Mouse (Mus musculus): ENCODE measurements at regions not wholly inside any gene's neighbourhood (a gene's known extent, or its start where the extent isn't known, plus 50 kb on each side); places are given as distances from the start of the nearest gene placed in this dataset.
"Not testable (repeated sequence)": the region's sequence is repeated elsewhere in the genome, so short reads cannot be mapped to it uniquely, and the experiment has no call there.

DNA sequence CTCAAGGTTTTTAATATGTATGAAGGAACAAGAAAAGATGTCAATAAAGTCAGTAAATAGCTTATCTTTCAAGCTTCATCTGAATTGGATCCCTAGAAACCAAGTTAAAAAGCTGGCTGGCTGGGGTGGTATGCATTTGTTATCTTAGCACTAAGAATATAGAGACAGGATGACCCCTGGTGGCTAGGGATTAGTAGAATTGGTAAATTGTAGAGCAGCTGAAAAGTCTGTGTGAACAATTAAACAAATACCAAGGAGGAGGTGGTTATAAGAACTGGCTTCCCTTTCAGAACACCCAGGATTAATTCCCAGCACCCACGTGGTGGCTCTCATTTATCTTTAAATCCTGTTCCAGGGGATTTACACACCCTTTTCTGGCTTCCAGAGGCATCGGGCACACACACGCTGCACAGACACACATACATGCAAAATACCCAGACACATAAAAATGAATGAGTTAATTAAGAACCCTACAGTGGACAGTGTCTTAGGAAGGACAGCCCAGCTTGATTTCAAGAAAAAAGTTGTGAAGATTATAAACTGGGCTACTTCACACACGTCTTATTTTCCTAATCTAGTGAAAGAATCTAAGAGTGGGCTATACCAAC, 170.5 kb downstream of the Pdzph1 start:
- no peak for DNase-seq

- no peak for DNase-seq
These were observed 171.8 kb downstream of the Pdzph1 start for GRCm38 (mm10) chr17:58819339-58819738.

- DNase-seq: not testable (repeated sequence)
These were observed 215.7 kb downstream of the Pdzph1 start for GRCm38 (mm10) chr17:58775451-58775850.

DNA sequence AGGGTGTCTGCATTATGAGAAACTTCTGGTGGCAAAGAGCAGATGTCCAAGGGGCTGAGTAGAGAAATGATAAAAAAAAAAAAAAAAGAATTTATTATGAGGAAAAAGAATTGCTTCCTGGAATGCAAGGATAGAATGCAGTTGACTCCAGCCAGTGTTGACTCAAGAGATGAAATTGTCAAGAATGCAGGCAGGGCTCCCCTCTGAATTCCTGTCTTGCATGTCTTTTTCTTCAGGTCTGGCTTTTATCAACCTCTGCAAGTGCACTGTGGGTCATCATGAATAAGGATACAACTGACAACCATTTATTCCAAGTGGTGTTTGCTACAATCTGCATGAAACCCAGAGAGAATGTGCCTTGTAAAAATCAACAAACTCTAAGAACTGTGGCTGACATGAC, 217.6 kb downstream of the Pdzph1 start:
- no peak for DNase-seq

DNA sequence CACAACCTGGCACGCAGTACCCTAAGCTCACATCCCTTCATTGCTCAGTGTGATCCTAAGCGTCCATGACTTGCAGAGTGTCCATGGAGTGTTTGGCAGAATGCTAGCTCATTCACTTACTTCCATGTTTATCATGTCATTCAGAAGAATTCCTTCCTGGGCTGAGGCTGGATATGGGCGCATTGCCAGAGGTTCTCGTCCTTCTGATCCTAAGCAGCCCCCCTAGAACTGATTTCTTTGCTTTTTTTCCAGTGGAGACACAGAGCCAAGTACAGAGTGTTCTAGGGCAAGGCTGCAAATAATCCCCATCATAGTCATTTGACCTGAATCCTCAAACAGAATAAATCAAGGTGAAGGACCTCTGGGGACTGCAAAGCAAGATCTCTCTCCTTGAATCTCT, 226.0 kb downstream of the Pdzph1 start:
- DNase-seq: no peak

DNA sequence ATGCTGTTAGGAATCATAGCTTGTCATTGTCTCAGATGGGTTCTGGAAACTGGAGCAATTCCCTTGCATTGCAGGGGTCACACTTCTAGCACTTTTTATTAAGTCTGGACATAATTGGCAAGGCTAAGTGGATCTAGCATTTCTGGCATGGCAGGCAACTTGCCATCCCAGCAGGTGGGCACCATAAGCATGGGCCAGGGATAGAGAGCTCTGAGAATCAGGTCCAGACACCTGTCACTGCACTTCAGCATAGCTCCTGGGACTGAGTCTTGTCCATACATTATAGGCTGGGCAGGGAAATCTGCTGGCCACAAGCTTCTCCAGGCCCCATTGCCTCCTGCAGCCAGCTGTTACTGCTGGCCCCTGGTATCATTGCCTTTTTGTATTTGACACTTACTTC, 242.2 kb downstream of the Pdzph1 start:
- DNase-seq: no peak

DNA sequence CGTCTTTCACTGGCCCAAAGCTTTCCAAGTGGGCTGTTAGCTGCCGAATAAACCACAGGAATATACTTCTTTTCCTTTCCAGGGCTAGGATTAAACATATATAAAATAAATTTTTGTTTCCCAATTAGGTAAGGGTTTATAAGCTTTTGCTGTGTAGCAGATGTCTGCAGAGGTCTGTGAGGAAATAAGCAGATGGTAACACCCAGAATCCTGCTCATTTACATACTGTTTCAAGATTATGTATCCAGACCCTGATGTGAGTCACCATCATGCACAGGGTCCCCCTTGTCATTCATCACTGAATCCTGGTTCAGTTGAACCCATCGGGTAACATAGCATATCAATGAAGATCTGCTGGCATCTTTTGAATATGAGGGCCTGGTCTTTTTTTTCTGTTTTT, 242.9 kb downstream of the Pdzph1 start:
- no peak for DNase-seq

- no peak for DNase-seq
These were observed 280.3 kb downstream of the Pdzph1 start for GRCm38 (mm10) chr17:58710748-58711478.

- DNase-seq: no peak
These were observed 301.0 kb downstream of the Pdzph1 start for GRCm38 (mm10) chr17:58690211-58690610.

DNA sequence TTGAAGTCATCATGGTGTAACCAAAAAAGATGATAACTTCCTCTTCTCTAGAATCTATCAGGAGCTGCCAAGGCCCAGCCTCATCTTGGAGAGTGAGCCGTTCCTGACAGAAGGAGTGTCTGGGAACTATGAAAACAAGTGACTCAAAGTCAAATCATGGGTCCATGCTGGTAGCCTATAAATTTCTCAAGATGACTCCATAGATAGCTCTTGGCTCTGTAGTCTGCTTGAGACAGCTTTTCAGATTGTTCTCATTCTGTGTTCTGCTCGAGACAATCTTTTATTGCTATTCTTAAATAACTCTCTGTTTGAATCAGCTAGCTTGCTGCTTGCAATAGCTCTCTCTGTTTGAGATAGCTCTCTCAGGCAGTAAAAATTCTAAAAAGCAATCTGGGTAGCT, 318.9 kb downstream of the Pdzph1 start:
- DNase-seq: no peak

DNA sequence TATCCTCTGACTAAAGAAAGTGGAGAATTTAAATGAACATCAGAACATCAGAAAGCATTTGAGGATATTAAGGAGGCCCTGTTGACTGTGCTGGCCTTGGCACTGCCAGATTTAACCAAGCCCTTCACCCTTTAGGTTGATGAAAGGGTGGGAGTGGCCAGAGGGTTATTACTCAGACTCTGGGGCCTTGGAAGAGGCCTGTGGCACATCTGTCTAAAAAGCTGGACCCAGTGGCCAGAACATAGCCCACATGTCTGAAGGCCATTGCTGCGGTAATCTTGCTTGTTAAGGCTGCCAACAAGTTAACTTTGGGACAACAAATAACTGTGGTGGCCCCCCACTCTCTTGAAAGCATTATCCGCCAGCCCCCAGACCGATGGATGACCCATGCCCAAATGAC, 323.1 kb downstream of the Pdzph1 start:
- DNase-seq: no peak

- DNase-seq: no peak
These were observed 347.4 kb downstream of the Pdzph1 start for GRCm38 (mm10) chr17:58643793-58644192.

DNA sequence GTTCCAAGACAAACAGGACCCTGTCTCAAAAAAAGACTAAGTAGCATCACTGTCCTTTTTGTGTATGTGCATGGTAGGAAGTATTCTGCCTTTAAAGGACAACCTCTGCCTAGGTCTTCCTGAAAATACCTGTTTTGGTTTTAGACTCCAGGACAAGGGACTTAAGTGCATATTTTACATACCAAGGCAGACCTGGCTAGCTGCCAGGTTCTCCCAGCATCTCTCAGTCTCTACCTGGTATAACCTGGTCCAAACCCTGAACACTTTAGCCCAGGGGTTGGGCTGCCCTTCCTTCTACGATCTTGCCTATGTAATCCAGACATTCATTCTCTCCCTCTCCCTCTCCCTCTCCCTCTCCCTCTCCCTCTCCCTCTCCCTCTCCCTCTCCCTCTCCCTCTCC, 348.9 kb downstream of the Pdzph1 start:
- DNase-seq: no peak

DNA sequence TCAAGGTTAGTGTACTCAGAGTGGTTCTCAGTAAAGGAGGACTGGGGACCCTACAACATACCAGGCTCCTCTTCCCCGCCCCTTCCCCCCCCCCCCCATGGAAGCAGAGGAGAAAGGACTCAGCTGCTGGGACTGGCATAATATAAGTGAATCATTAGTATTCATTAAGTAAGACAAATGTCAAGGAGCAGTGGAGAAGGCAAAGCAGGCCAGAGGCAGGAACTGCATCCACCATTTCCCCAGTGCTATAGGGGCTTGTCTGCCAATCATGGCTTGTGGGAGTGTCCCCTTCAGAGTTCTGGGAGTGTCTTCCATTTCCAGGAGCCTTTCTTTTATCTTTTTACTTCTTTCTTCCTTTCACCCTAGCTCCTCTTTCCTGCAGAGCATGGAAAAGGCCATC, 392.3 kb downstream of the Pdzph1 start:
- DNase-seq: no peak

DNA sequence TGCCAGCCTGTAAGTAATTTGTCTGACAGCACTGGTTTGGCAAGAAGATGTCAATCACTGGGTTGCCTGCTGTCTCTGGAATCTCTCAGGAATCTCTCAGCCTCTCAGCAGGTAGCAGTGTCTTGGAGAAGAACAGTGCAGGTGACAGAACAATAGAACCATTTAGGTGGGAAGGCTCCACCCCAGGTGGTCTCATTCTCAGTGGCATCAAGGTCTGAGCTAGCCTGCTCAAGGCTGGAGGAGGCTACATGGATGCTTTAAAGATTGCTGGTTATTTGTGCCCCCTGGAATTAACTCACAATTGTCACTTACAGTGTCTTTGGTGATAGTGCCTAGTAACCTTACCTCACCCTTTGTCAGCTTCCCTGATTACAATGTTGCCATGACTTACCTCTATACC, 394.5 kb downstream of the Pdzph1 start:
- no peak for DNase-seq

DNA sequence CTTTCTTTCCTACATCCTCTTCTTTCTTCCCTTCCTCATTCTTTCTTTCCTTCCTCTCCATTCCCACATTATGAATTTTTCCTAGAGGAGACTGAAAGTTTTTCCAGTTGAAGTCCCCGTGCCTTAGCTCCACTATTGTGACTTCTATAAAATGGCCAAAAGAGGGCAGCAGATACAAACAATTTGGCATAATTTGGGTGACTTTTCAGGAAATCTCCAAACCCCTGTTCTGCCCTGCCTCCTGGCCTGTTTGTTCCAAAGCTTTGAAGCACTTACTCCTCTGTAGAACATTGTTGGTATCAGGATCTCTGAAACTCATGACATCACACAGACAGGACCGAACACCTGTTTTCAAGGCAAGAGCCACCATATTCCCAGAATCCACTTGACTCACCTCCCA, 403.2 kb downstream of the Pdzph1 start:
- peak; percentile 0 for DNase-seq

DNA sequence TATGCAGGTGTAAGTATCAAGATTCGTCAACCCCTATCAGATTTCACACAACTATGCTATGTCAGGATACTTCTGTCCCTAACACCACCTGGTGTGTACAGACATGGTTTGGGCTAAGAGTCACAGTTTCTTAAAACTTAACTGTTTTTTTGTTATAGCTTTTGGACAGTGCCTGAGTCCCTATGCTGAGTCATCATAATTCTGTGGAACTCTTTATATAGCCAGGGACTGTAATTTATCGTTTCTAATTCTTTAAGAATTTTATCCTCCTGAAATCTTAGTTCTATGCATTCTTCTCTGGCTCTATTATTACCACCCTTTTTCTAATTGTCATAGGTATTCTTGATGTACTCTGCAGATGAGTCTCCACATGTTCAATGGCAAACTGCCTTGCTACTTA, 418.3 kb downstream of the Pdzph1 start:
- no peak for DNase-seq
